Mouse (Mus musculus) heart, adult 2 months (tissue): Measurements from ENCODE around the gene Minpp1.

ENCODE experiments used
- EP300 ChIP-seq: fragments of 200-500 bp; IDR thresholded peaks from 2 replicates; pipeline ENCODE4 v1.6.1; 2011; ENCODE audit warnings: low read depth, low read length, control low read depth; ENCODE audit not compliant: insufficient read depth
- POLR2A ChIP-seq: fragments of 200-500 bp; IDR thresholded peaks from 2 replicates; pipeline ENCODE4 v1.6.1; 2011; ENCODE audit warnings: mild to moderate bottlenecking, low read depth, low read length, control low read depth; ENCODE audit not compliant: insufficient read depth

DNA sequence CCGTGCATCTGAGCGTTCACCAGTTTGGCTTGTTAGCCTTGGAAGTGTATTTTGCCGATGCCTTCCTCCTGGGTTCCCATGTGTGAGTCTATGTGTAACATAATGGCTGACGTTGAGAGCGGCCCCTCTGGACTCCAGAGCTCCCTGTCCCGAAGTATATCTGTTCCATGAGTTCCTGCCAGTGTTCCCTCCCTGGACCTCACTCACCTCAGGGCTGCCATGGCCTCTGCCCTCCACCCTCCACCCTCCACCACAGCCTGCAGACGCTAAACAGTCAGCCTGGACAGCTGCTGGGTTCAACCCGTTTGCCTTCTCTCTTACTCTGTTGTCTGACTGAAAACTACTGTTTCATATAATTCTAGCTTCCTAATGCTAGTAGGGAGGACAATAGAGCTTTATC is 20.5 kb downstream of the Minpp1 start:
- TF ChIP-seq EP300 (no peak), POLR2A (no peak)
